Mouse (Mus musculus) adrenal gland, postnatal 4 days (tissue): Measurements from ENCODE around the gene Gm9821. TPM values are rescaled to one million over a fixed set of nuclear protein-coding genes. Genes with fewer than 3 reads are reported as not detected.

Experiments used
- DNase-seq, 2 experiments: peaks; one replicate each; pipeline ENCODE4 v3.0.0; 2021 to 2022; ENCODE audit warnings: low spot score in 2 of 2, mixed read lengths in 2 of 2
- total RNA-seq, 2 experiments: library from RNA; stranded (reverse); gene quantifications; 2 replicates each; pipeline ENCODE4 v1.2.3; 2021

The Gm9821 gene
- total RNA-seq, 2 experiments from 2014 or later, result not detected

- no peak for DNase-seq
Measured at GRCm38 (mm10) chr2:91925442-91925841, 20.1 kb upstream of the Gm9821 start.

- no peak for DNase-seq
Measured at GRCm38 (mm10) chr2:91926949-91927348, 18.6 kb upstream of the Gm9821 start, which contains the start of gene Chrm4. Chrm4 (plus strand) TSS chr2:91927249.

GRCm38 (mm10) chr2:91927826-91928533, 17.5 kb upstream of the Gm9821 start:
- peak in 1 of 2 experiments; percentile 65 for DNase-seq

GRCm38 (mm10) chr2:91928534-91929350, 16.8 kb upstream of the Gm9821 start:
- DNase-seq, result no peak

- no peak for DNase-seq
Measured at GRCm38 (mm10) chr2:91929455-91929854, 16.0 kb upstream of the Gm9821 start.

- peak in 1 of 2 experiments; percentile 49 for DNase-seq
Measured at GRCm38 (mm10) chr2:91929936-91930335, 15.6 kb upstream of the Gm9821 start.

GRCm38 (mm10) chr2:91930761-91931291, 14.7 kb upstream of the Gm9821 start:
- DNase-seq, result no peak

- no peak for DNase-seq
Measured at GRCm38 (mm10) chr2:91931328-91932159, 14.0 kb upstream of the Gm9821 start.

GRCm38 (mm10) chr2:91932160-91932711, 13.3 kb upstream of the Gm9821 start, which contains the start of gene Mdk:
Mdk (minus strand) TSS chr2:91932297.
- no peak for DNase-seq

- no peak for DNase-seq
Measured at GRCm38 (mm10) chr2:91932737-91933350, 12.7 kb upstream of the Gm9821 start.

GRCm38 (mm10) chr2:91933471-91933870, 12.0 kb upstream of the Gm9821 start:
- DNase-seq, result no peak

GRCm38 (mm10) chr2:91934016-91934415, 11.5 kb upstream of the Gm9821 start:
- no peak for DNase-seq

GRCm38 (mm10) chr2:91934826-91935525, 10.5 kb upstream of the Gm9821 start:
- DNase-seq, result no peak

GRCm38 (mm10) chr2:91936154-91936553, 9.3 kb upstream of the Gm9821 start:
- DNase-seq, result no peak

- no peak for DNase-seq
Measured at GRCm38 (mm10) chr2:91939303-91939935, 6.1 kb upstream of the Gm9821 start.

GRCm38 (mm10) chr2:91942356-91942755, 3.1 kb upstream of the Gm9821 start:
- no peak for DNase-seq

- DNase-seq, result peak; percentile 61 to 62
Measured at GRCm38 (mm10) chr2:91944170-91944950, 1.1 kb upstream of the Gm9821 start.

- DNase-seq, result no peak
Measured at GRCm38 (mm10) chr2:91946836-91947235, 1.3 kb downstream of the Gm9821 start.
